Mouse (Mus musculus): ENCODE data around the gene Gm572.

DNA sequence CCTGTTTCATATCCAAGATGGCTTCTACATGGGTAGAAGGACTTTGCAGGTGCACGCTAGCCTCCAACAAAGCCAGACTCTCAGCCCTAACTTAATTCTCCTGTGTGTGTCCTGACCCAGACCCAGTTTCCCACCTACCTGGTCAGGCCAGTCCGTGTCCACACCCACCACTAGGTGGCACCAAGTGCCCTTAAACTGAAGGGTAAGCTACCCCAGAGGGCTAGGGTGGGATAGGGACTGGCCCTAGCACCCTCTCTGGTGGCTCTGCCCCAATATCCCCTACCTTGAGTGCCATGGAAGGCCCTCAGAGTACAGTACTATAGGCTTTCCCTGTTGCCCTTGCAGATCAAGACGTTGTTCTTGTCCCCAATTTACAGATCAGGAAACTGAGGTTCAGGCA, 61.6 kb downstream of the Gm572 start:
- peak; percentile 72 for TF ChIP-seq CTCF (IDR thresholded peaks at IDR 0.05; ENCODE audit: low read depth)
- no peak for TF ChIP-seq EP300 (IDR thresholded peaks at IDR 0.05; ENCODE audit: low read depth)

Data from heart, postnatal 0 days (tissue).